In genomic region chr14:61088187-61088586, GRCm38 (mm10) we compare ENCODE assay signal across 16 mouse cellular contexts. TPM values are rescaled to one million over a fixed set of nuclear protein-coding genes. Genes with fewer than 3 reads are reported as not detected.
"Had no signal": no experiment of that assay in that cellular context is flagged by ENCODE, and none has a peak within 500 bp of the region (broad histone marks: within the 10 kb centered on the region; RNA-seq: fewer than 3 reads in every experiment).

No protein-coding gene starts in this region.

- H3K9me3 ChIP-seq: kidney, embryonic 15.5 days; midbrain, embryonic 13.5 days; stomach, embryonic 15.5 days had no signal

- DNase-seq: kidney, adult 8-10 months; kidney, postnatal 14 days; kidney, postnatal 4 days; layer of hippocampus, postnatal 36 days; lung, adult 18-20 months; thymus, adult 18-20 months; thymus, postnatal 36 days had no signal

- H3K4me3 ChIP-seq: kidney, embryonic 15.5 days; left cerebral cortex, adult 2 months; midbrain, embryonic 13.5 days; stomach, embryonic 15.5 days had no signal

- H3K4me2 ChIP-seq: kidney, embryonic 15.5 days; liver, embryonic 11.5 days; midbrain, embryonic 13.5 days; stomach, embryonic 15.5 days had no signal

- H3K4me1 ChIP-seq: kidney, embryonic 15.5 days; midbrain, embryonic 13.5 days; stomach, embryonic 15.5 days had no signal

- H3K27ac ChIP-seq: kidney, embryonic 15.5 days; left cerebral cortex, adult 2 months; liver, embryonic 14.5 days; macrophage; midbrain, embryonic 13.5 days; stomach, embryonic 15.5 days had no signal

- ATAC-seq: intestine, embryonic 16.5 days; midbrain, embryonic 13.5 days; midbrain, embryonic 16.5 days had no signal

- H3K27me3 ChIP-seq: kidney, embryonic 15.5 days; midbrain, embryonic 13.5 days; stomach, embryonic 15.5 days had no signal

- H3K36me3 ChIP-seq: kidney, embryonic 15.5 days; midbrain, embryonic 13.5 days; stomach, embryonic 15.5 days had no signal

- H3K9ac ChIP-seq: kidney, embryonic 15.5 days; liver, embryonic 14.5 days; midbrain, embryonic 13.5 days; stomach, embryonic 15.5 days had no signal

RNA-seq across cellular contexts. Expression of gene Tnfrsf19, which starts 41.9 kb away (rescaled TPM):
- polyA plus RNA-seq: macrophage had no signal
